Mouse (Mus musculus): ENCODE measurements around the gene Gaa. TPM values are rescaled to one million over a fixed set of nuclear protein-coding genes. Genes with fewer than 3 reads are reported as not detected.

Gene Gaa
- polyA plus RNA-seq, 1 experiment from 2014 or later: 62.3 TPM

GRCm38 (mm10) chr11:119322521-119322920 is 54.8 kb downstream of the Gaa start:
- no peak for DNase-seq (ENCODE audit: low spot score)
- Histone ChIP-seq H3K9me3 (ENCODE audit: control insufficient read depth, low read length) (peaks cover 3% of the 10 kb centered on the region; the same call in 1 of the 2 replicates), H3K27me3 (replicated peaks; ENCODE audit: control insufficient read depth, insufficient read depth, low read length) (no peaks in the 10 kb centered on the region), H3K36me3 (ENCODE audit: control insufficient read depth, insufficient read depth, low read length) (no peaks in the 10 kb centered on the region), H3K9ac (ENCODE audit: low read length) (no peak overlapping the region), H3K4me3 (ENCODE audit: low read depth, low read length) (no peak overlapping the region), H3K27ac (ENCODE audit: low read depth) (no peak overlapping the region), H3K4me2 (ENCODE audit: low read length) (no peak overlapping the region), H3K4me1 (replicated peaks; ENCODE audit: control insufficient read depth, insufficient read depth, low read length) (no peaks in the 10 kb centered on the region)
- ATAC-seq (replicated peaks; ENCODE audit: low FRiP score, low TSS enrichment, low read depth): no peak
- 72% methylated on average over 13 of the region's 13 CpGs for WGBS

- H3K4me3 ChIP-seq (ENCODE audit: low read depth, low read length): no peak overlapping the region
- peaks cover 3% of the 10 kb centered on the region; the same call in 1 of the 2 replicates for H3K9me3 ChIP-seq (ENCODE audit: control insufficient read depth, low read length)
- no peak overlapping the region for H3K9ac ChIP-seq (ENCODE audit: low read length)
- no peak overlapping the region for H3K27ac ChIP-seq (ENCODE audit: low read depth)
- H3K27me3 ChIP-seq (replicated peaks; ENCODE audit: control insufficient read depth, insufficient read depth, low read length): no peaks in the 10 kb centered on the region
- 79% methylated on average over 1 of the region's 1 CpGs for WGBS
- no peak for DNase-seq (ENCODE audit: low spot score)
- no peak overlapping the region for H3K4me2 ChIP-seq (ENCODE audit: low read length)
- H3K4me1 ChIP-seq (replicated peaks; ENCODE audit: control insufficient read depth, insufficient read depth, low read length): no peaks in the 10 kb centered on the region
- H3K36me3 ChIP-seq (ENCODE audit: control insufficient read depth, insufficient read depth, low read length): no peaks in the 10 kb centered on the region
- ATAC-seq (replicated peaks; ENCODE audit: low FRiP score, low TSS enrichment, low read depth): no peak
Measured at GRCm38 (mm10) chr11:119325068-119325467, 57.4 kb downstream of the Gaa start.

- no peak for ATAC-seq (replicated peaks; ENCODE audit: low FRiP score, low TSS enrichment, low read depth)
- no peaks in the 10 kb centered on the region for H3K9me3 ChIP-seq (ENCODE audit: control insufficient read depth, low read length)
- no peaks in the 10 kb centered on the region for H3K4me1 ChIP-seq (replicated peaks; ENCODE audit: control insufficient read depth, insufficient read depth, low read length)
- H3K27me3 ChIP-seq (replicated peaks; ENCODE audit: control insufficient read depth, insufficient read depth, low read length): no peaks in the 10 kb centered on the region
- no peak overlapping the region for H3K27ac ChIP-seq (ENCODE audit: low read depth)
- H3K4me2 ChIP-seq (ENCODE audit: low read length): no peak overlapping the region
- WGBS: 66% methylated on average over 4 of the region's 4 CpGs
- H3K36me3 ChIP-seq (ENCODE audit: control insufficient read depth, insufficient read depth, low read length): no peaks in the 10 kb centered on the region
- no peak overlapping the region for H3K9ac ChIP-seq (ENCODE audit: low read length)
- no peak overlapping the region for H3K4me3 ChIP-seq (ENCODE audit: low read depth, low read length)
- no peak for DNase-seq (ENCODE audit: low spot score)
Measured at GRCm38 (mm10) chr11:119330592-119330991, 62.9 kb downstream of the Gaa start.

- Histone ChIP-seq H3K27me3 (replicated peaks; ENCODE audit: control insufficient read depth, insufficient read depth, low read length) (no peaks in the 10 kb centered on the region), H3K4me1 (replicated peaks; ENCODE audit: control insufficient read depth, insufficient read depth, low read length) (no peaks in the 10 kb centered on the region), H3K27ac (ENCODE audit: low read depth) (no peak overlapping the region), H3K4me3 (ENCODE audit: low read depth, low read length) (no peak overlapping the region), H3K9ac (ENCODE audit: low read length) (no peak overlapping the region), H3K9me3 (ENCODE audit: control insufficient read depth, low read length) (no peaks in the 10 kb centered on the region), H3K36me3 (ENCODE audit: control insufficient read depth, insufficient read depth, low read length) (no peaks in the 10 kb centered on the region), H3K4me2 (ENCODE audit: low read length) (no peak overlapping the region)
- ATAC-seq (replicated peaks; ENCODE audit: low FRiP score, low TSS enrichment, low read depth): no peak
- DNase-seq (ENCODE audit: low spot score): no peak
- whole genome bisulfite sequencing: 45% methylated on average over 3 of the region's 3 CpGs
Measured at GRCm38 (mm10) chr11:119331970-119332369, 64.3 kb downstream of the Gaa start.

Other genes starting within 250 kb of the Gaa start
- 31.5 and 32.0 TPM in 2 replicates for gene Cbx2, start 244.9 kb upstream of the Gaa start, polyA plus RNA-seq (2014; fragmentation: Nextera tagmentation; extraction: Ambion mirVana)
- gene Cbx8, start 226.9 kb upstream of the Gaa start, polyA plus RNA-seq (2014; fragmentation: Nextera tagmentation; extraction: Ambion mirVana): 7.7 and 11.4 TPM in 2 replicates
- 9.9 and 10.5 TPM in 2 replicates for gene Cbx4, start 181.7 kb upstream of the Gaa start, polyA plus RNA-seq (2014; fragmentation: Nextera tagmentation; extraction: Ambion mirVana)
- 12.2 and 13.0 TPM in 2 replicates for gene Tbc1d16, start 39.4 kb upstream of the Gaa start, polyA plus RNA-seq (2014; fragmentation: Nextera tagmentation; extraction: Ambion mirVana)
- gene Ccdc40, start 39.3 kb upstream of the Gaa start, polyA plus RNA-seq (2014; fragmentation: Nextera tagmentation; extraction: Ambion mirVana): 4.0 and 5.1 TPM in 2 replicates
- gene Eif4a3, start 32.2 kb downstream of the Gaa start, polyA plus RNA-seq (2014; fragmentation: Nextera tagmentation; extraction: Ambion mirVana): 376 and 385 TPM in 2 replicates
- gene Card14, start 39.9 kb downstream of the Gaa start, polyA plus RNA-seq (2014; fragmentation: Nextera tagmentation; extraction: Ambion mirVana): 2.8 and 3.2 TPM in 2 replicates
- gene Sgsh, start 87.6 kb downstream of the Gaa start, polyA plus RNA-seq (2014; fragmentation: Nextera tagmentation; extraction: Ambion mirVana): 7.5 and 7.9 TPM in 2 replicates
- 8.4 and 9.9 TPM in 2 replicates for gene Slc26a11, start 87.7 kb downstream of the Gaa start, polyA plus RNA-seq (2014; fragmentation: Nextera tagmentation; extraction: Ambion mirVana)
- gene Rnf213, start 125.2 kb downstream of the Gaa start, polyA plus RNA-seq (2014; fragmentation: Nextera tagmentation; extraction: Ambion mirVana): 18.0 and 18.8 TPM in 2 replicates
- 15.3 and 15.8 TPM in 2 replicates for gene Endov, start 223.5 kb downstream of the Gaa start, polyA plus RNA-seq (2014; fragmentation: Nextera tagmentation; extraction: Ambion mirVana)

Data from intestine, embryonic 14.5 days (tissue).